In the genomic region with DNA sequence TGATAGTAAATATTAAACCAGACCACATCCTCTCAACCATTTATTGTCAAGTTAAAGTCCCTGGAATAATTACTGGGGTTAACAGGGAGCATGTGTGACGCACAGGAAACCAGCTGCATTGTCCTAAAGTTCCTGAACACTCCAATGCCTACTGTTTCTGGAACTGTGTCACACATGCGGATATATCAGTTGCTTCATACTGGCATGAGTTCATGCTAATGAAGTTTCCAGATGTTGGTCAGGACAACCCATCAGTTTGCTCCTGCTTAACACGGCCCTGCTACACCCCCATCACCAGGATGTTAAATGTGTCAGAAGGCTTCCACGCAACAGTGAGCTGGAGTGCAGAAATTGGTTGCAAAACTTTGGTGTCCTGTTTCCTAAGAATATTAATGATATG, we compare ENCODE assay signal across 13 mouse cellular contexts. TPM values are rescaled to one million over a fixed set of nuclear protein-coding genes. Genes with fewer than 3 reads are reported as not detected.
A peak's percentile ranks its signal among the peaks of the same experiment; 100 is the strongest.
DNase-seq lines count a peak whose midpoint lies in the region; ATAC-seq and TF ChIP-seq lines count a peak whose summit lies in the region.
"Had no signal": no experiment of that assay in that cellular context is flagged by ENCODE, and none has a peak within 500 bp of the region (broad histone marks: within the 10 kb centered on the region; RNA-seq: fewer than 3 reads in every experiment).

No protein-coding gene starts in this region.

- TF ChIP-seq CTCF in kidney, adult 2 months (conservative IDR thresholded peaks at IDR 0.05; ENCODE audit: insufficient read depth, insufficient read length, low read depth, low read length): no peak
- TF ChIP-seq CTCF in forebrain, postnatal 0 days (IDR thresholded peaks at IDR 0.05; ENCODE audit: low read depth): no peak

- peak overlapping the region; percentile 93 for H3K27ac ChIP-seq in brown adipose tissue, adult 24 weeks (replicated peaks; ENCODE audit: low read depth, low read length)
- H3K27ac ChIP-seq in kidney, adult 2 months (ENCODE audit: insufficient read depth, low read depth, low read length): no peak overlapping the region
- H3K27ac ChIP-seq in lung, embryonic 15.5 days: 0 out of 2 replicates have a peak overlapping the region, but pooled peaks have one; percentile 50
- H3K27ac ChIP-seq in forebrain, postnatal 0 days (ENCODE audit: low read depth, low read length): no peak overlapping the region
- H3K27ac ChIP-seq: forebrain, embryonic 15.5 days had no signal

- peaks cover 34% of the 10 kb centered on the region for H3K4me1 ChIP-seq in brown adipose tissue, adult 24 weeks (ENCODE audit: control insufficient read depth, insufficient read depth, insufficient read length, low read length)
- no peaks in the 10 kb centered on the region for H3K4me1 ChIP-seq in kidney, adult 2 months (ENCODE audit: control insufficient read depth, insufficient read depth, low read length)
- peaks cover 15% of the 10 kb centered on the region for H3K4me1 ChIP-seq in lung, embryonic 15.5 days
- H3K4me1 ChIP-seq in forebrain, postnatal 0 days (ENCODE audit: insufficient read depth): no peaks in the 10 kb centered on the region
- H3K4me1 ChIP-seq: forebrain, embryonic 15.5 days had no signal

- WGBS in kidney, adult 2 months: 45% methylated on average over 4 of the region's 4 CpGs
- 38% methylated on average over 4 of the region's 4 CpGs for WGBS in lung, embryonic 15.5 days
- WGBS in forebrain, postnatal 0 days: 86% methylated on average over 4 of the region's 4 CpGs

- H3K9me3 ChIP-seq in lung, embryonic 15.5 days: no peaks in the 10 kb centered on the region
- no peaks in the 10 kb centered on the region for H3K9me3 ChIP-seq in forebrain, postnatal 0 days (ENCODE audit: low read length)
- H3K9me3 ChIP-seq: forebrain, embryonic 15.5 days had no signal

- no peak for TF ChIP-seq POLR2A in kidney, adult 2 months (IDR thresholded peaks at IDR 0.05; ENCODE audit: low read depth, low read length)

- peak; percentile 22 for DNase-seq in adipocyte (ENCODE audit: low spot score)
- DNase-seq in kidney, adult 2 months: peak; percentile 81
- no peak for DNase-seq in frontal cortex, postnatal 10 days (ENCODE audit: low spot score in 2 of 2)
- DNase-seq in cerebellum, postnatal 25 days: no peak
- DNase-seq in forebrain, postnatal 0 days: no peak
- DNase-seq: cerebellum, postnatal 36 days; thymus, postnatal 36 days had no signal

- no peak overlapping the region for H3K4me2 ChIP-seq in lung, embryonic 15.5 days
- H3K4me2 ChIP-seq in forebrain, postnatal 0 days (ENCODE audit: low read depth): no peak overlapping the region
- H3K4me2 ChIP-seq: forebrain, embryonic 15.5 days had no signal

- H3K9ac ChIP-seq in lung, embryonic 15.5 days: no peak overlapping the region
- no peak overlapping the region for H3K9ac ChIP-seq in forebrain, postnatal 0 days
- H3K9ac ChIP-seq: forebrain, embryonic 15.5 days had no signal

- no peaks in the 10 kb centered on the region for H3K27me3 ChIP-seq in kidney, adult 2 months (replicated peaks; ENCODE audit: control insufficient read depth, insufficient read depth, low read length)
- H3K27me3 ChIP-seq in lung, embryonic 15.5 days: no peaks in the 10 kb centered on the region
- no peaks in the 10 kb centered on the region for H3K27me3 ChIP-seq in forebrain, postnatal 0 days (ENCODE audit: insufficient read depth, low read length)
- H3K27me3 ChIP-seq: forebrain, embryonic 15.5 days had no signal

- no peaks in the 10 kb centered on the region for H3K36me3 ChIP-seq in kidney, adult 2 months (ENCODE audit: control insufficient read depth, insufficient read depth, low read length)
- no peaks in the 10 kb centered on the region; the same call in 1 of the 2 replicates for H3K36me3 ChIP-seq in lung, embryonic 15.5 days
- no peaks in the 10 kb centered on the region for H3K36me3 ChIP-seq in forebrain, postnatal 0 days (ENCODE audit: insufficient read depth)

- peak; percentile 92 for ATAC-seq in lung, embryonic 15.5 days (ENCODE audit: borderline replicate concordance, extremely low read depth, low FRiP score, low TSS enrichment)
- ATAC-seq in forebrain, postnatal 0 days: no peak
- ATAC-seq: forebrain, embryonic 15.5 days had no signal

- no peak overlapping the region for H3K4me3 ChIP-seq in brown adipose tissue, adult 24 weeks (ENCODE audit: insufficient read depth, low read depth, low read length)
- no peak overlapping the region for H3K4me3 ChIP-seq in kidney, adult 2 months (ENCODE audit: insufficient read depth, low read depth, low read length)
- H3K4me3 ChIP-seq in lung, embryonic 15.5 days: no peak overlapping the region
- no peak overlapping the region for H3K4me3 ChIP-seq in forebrain, postnatal 0 days (ENCODE audit: low read depth, low read length)
- H3K4me3 ChIP-seq: forebrain, embryonic 15.5 days had no signal

RNA-seq across cellular contexts. Expression of a gene that starts 33.6 kb away (rescaled TPM):
- not detected in 2 replicates for polyA plus RNA-seq in brown adipose tissue, adult 24 weeks (2012; ENCODE audit: insufficient read depth, insufficient read length, missing spikeins)
- not detected in 2 replicates for polyA plus RNA-seq in kidney, adult 2 months (2012; rRNA removed)
- polyA plus RNA-seq in lung, embryonic 15.5 days (2015; fragmentation: Nextera tagmentation; extraction: Ambion mirVana): not detected in 2 replicates
- total RNA-seq in forebrain, postnatal 0 days (2014; rRNA removed): 0.15 TPM in 1 of 2 replicates, not detected in the other
- polyA plus RNA-seq in forebrain, postnatal 0 days (2015; fragmentation: Nextera tagmentation; extraction: Ambion mirVana): not detected in 2 replicates
- total RNA-seq: liver, adult 2 months; MEL had no signal
- polyA plus RNA-seq: forebrain, embryonic 15.5 days; large intestine, adult 2 months; liver, adult 2 months had no signal

Comparison
In these comparisons a context has a peak if more than half of its experiments do, and no peak if none do; other contexts are left out.
1. DNase-seq: peak in adipocyte (single experiment) and kidney, adult 2 months (single experiment); none in frontal cortex, postnatal 10 days (0 of 2), cerebellum, postnatal 25 days (0 of 2) and forebrain, postnatal 0 days (single experiment).
2. H3K27ac ChIP-seq: peak in brown adipose tissue, adult 24 weeks (single experiment) and lung, embryonic 15.5 days (single experiment); none in kidney, adult 2 months (single experiment) and forebrain, postnatal 0 days (single experiment).